Mouse (Mus musculus) A20 (cell line): Measurements from ENCODE around the gene Stx8.
A peak's percentile ranks its signal among the peaks of the same experiment; 100 is the strongest.

Source experiments
- DNase-seq: peaks from one replicate; pipeline ENCODE4 v3.0.0-alpha.2; 2011; ENCODE audit warnings: low read depth, low spot score

The Stx8 gene

GRCm38 (mm10) chr11:68222209-68222608, 256.2 kb downstream of the Stx8 start:
- DNase-seq, result no peak

DNA sequence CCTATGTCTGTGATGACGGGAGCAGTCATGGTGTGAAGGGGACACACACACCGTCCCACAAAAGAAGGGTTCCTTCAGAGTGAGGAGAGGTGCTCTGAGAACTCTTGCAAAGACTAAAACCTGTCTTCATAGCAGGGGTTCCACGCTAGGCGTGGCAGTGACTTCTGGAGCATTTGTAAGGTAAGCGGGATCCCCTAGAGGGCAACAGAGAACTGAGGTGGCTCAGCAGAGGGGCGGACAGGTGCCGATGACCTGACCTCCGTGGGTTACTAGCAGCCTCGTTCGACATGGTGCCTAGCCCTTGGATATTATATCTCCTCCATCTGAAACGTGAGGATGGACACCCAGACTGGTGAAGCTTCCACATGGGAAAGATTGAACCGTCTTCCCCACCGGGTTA, 257.1 kb downstream of the Stx8 start:
- DNase-seq, result no peak

DNA sequence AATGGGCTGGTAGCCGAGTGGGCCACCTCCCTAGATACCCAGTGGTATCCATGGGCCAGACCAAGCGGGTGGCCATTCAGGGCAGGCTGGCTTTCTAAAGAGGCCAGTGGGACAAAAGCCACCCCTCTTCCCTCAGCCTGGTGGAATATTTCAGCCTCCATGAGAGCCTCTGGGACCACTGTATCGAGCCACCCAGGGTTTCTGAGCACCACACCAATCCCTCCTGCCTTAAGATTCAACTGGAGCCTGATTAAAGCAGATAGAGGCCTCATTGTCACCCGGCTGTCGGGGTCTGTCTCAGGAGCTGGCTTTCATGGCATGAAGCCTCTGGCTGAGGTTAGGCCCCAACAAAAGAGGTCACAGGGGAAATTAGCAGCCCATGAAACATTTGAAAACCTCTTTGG, 260.7 kb downstream of the Stx8 start:
- no peak for DNase-seq

DNA sequence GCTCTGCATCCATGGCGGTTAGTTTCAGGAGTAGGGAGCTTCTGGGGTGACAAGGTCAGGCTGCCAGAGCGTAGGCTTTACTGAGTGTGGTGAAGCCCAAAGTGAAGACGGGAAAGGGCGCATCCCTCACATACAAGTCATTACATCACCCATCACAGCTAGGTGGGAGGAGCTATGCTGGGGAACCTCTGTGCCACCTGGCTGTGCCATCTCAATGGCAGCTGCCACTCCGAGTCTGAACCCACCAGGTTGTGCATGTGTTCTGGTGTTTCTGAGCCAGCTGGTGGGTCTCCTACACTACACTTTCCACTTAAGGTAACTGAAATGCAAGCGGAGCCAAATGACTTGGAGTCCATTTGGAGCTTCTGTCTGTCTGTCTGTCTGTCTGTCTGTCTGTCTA, 261.8 kb downstream of the Stx8 start:
- no peak for DNase-seq

DNA sequence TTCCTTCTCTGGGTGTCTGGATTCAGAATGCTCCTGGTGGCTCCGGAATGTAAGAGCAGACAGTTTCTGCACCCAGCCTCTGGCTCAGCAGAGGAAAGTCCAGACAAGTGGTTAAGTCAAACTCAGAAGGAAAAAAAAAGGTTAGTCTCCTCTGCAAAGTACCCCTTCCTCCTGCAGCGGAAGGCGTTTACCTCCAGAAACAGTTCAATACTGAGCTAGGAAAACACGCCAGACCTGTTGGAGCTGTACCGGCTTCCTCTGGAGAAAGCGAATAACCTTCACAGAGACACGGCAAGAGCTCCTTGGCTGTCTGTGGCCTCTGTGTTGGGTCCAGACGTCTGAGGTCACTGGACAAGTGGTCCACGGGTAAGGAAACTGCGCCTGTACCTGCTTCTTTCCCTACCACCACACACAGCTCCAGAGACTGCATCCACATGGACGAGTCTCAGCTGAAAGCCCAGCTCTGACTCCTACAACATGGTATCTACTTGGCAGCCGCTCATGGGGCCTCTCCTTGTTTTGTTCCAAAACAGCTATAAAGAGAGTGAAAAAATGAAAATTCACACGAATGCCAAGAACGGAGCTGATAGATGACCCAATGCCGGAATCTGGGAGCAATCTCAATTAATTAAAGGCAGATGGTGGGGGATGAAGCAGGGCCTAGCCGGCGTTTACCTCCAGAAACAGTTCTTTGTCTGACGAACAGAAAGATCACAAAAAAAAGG, 263.1 kb downstream of the Stx8 start:
- DNase-seq, result no peak

DNA sequence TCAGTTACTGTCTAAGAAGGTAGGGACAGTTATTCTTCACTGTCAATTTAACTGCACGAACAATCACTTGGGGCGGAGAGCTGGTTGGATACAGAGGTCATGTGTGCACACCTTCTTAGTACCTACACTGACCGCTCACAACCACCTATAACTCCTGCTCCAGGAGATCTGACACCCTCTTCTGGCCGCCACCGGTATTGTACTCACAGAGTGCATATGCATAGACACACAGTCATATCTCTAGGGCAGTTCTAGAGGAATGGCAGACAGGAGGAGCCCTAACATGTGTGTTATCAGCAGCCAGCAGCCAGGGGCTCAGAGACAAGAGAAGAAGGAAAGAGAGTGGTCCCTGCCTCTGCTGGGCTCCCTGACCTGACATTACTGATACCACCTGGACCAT, 265.6 kb downstream of the Stx8 start:
- peak; percentile 51 for DNase-seq

GRCm38 (mm10) chr11:68233469-68233965, 267.5 kb downstream of the Stx8 start:
- no peak for DNase-seq

- DNase-seq, result no peak
Measured at GRCm38 (mm10) chr11:68239756-68240155, 273.8 kb downstream of the Stx8 start.

GRCm38 (mm10) chr11:68244254-68244991, 278.4 kb downstream of the Stx8 start:
- no peak for DNase-seq

DNA sequence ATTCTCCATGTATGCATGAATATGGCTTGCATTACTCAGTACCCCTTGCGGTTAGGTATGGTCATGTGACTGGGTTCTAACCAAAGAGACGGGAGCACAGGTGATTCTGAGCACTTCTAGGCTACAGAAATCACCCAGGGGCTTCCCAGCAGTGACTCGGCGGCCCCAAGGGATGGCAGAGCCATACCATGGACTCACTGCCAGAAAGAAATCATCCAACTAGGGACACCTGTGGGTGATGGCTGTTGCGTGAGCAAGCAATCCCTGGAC, 278.9 kb downstream of the Stx8 start:
- DNase-seq, result no peak

- DNase-seq, result no peak
Measured at GRCm38 (mm10) chr11:68247897-68248296, 281.9 kb downstream of the Stx8 start.

GRCm38 (mm10) chr11:68250106-68250505, 284.1 kb downstream of the Stx8 start:
- no peak for DNase-seq

GRCm38 (mm10) chr11:68253531-68253930, 287.5 kb downstream of the Stx8 start:
- peak; percentile 10 for DNase-seq
